Mouse (Mus musculus) naive thymus-derived CD4-positive, alpha-beta T cell, adult 2 months (primary cell): ENCODE results near the gene Nrip1.
A peak's percentile ranks its signal among the peaks of the same experiment; 100 is the strongest.

ENCODE experiments used
- DNase-seq: peaks from one replicate; pipeline ENCODE4 v3.0.0-alpha.2; 2011; ENCODE audit warnings: low read depth

Nrip1 gene

GRCm38 (mm10) chr16:76347719-76348421 is 25.8 kb downstream of the Nrip1 start:
- DNase-seq: no peak

- no peak for DNase-seq
These were observed 27.3 kb downstream of the Nrip1 start for GRCm38 (mm10) chr16:76346371-76346770.

DNA sequence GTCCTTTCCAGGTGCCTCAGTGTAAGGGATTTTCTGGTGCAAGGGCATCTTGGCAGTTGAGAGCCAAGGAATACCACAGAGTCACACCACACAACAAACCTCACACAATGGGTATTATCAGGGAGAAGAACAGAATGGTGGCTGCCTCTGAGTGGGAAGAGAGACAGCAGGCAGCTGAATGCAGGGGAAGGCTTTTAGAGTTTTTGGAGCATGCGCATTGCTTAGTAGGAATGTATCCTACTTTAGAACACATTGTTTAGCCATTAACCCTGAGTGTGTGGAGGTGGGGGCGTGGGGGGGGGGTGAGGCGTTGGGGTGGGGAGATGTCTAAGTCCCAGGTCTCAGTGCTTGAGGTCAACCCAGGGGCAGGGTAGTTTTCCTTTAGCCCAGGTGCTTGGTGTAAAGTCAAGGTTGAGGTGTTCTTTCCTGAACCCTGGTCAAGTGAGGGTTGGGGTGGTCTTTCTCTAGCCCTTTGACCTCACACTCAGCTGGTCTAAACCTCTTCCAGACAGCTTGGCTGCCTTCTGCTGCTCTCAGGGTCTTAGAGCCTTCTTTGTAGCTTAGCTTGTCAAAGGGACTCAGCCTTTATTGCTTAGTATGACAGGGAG is 28.8 kb downstream of the Nrip1 start:
- DNase-seq: no peak

- DNase-seq: no peak
These were observed 29.6 kb downstream of the Nrip1 start for GRCm38 (mm10) chr16:76344030-76344429.

DNA sequence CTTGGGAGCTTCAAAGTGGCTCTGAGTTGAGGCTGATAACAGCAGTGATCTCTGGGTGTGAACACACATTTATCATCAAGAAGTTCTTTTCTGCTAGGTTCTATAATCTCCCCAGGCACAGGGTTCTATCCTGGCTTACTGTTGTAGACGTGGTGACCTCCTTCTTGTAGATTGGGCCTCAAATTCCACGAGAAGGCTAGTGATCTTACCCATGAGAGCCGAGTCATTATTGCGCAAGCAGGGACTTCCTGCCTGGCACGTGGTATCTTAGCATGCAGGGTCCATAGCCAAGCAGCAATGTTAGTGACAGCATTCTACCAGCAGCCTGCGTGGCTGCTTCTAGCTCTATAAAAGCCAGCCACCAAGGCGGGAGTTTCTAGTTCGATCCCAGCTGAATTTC is 32.0 kb downstream of the Nrip1 start:
- peak; percentile 65 for DNase-seq

DNA sequence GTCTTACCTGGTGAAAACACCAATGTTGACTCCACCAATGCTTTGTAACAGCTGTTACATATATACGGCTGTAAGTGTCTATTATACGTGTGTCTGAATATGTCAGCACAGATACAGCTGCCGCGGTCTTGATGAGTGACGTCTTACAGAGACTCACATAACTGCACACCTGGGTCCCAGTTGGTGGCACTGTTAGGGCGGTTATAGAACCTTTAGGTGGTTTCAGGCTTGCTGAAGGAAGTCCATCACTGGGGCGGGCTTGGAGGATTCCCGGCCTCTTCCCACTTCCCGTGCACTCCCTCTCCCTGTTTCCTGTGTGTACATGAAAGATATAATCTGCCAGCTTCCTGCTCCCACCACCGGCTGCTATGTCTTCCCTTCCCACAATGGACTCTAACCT is 34.4 kb downstream of the Nrip1 start:
- no peak for DNase-seq

DNA sequence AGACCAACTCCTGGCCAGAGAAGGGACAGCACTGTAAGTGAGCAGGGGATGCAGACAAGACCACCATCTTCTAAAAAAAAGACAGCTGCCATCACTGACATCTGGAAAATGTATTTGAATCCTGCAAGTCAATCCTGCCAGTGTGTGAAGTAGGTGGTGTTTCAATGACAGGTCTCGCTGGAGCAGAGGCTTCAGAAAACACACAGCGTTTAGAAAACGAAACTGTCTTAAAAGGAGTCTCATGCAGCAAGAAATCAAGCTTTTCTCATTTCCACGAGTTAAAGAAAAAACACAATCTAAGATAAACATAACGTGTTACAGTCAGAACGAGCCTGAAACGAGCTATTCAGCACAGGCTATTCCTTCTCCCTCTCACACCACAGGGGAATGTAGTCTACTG is 36.3 kb downstream of the Nrip1 start:
- no peak for DNase-seq

- DNase-seq: peak; percentile 59
These were observed 36.7 kb downstream of the Nrip1 start for GRCm38 (mm10) chr16:76336932-76337331.

DNA sequence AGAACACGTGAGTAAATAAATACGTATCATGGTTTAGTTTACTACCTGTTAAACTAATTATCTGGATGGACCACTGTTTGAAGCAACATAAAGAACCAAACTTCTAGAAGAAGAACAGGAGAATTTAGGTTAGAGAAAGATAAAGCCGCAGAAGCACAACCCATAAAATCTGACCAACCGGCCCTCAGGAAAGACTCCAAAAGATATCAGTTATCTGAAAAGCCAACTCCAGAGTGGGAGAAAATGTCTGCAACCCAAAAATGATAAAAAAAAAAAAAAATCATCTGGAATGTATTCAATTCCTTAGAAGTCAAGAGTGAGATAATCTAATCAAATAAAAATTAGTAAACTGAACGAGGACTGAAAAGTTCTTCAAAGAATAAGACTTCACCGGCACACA is 37.7 kb downstream of the Nrip1 start:
- no peak for DNase-seq

DNA sequence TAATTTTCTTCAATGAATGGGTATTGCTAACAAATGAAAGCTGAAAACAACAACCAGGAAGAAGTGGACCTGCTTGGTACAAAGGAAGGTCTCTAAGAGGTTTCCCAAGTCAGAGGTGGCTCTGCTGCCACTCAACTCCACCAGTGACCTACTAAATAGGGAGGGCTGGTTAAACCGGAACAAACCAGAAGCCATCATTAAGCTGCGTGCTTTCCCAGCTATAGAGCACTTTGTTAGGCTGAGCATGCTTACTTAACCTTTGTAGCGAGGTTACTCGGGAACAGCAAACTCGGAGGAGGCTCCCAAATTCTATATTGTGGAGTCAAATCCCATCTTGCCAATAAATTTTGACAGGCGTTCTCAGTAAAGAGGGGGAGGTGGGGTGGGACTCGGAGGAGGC is 41.5 kb downstream of the Nrip1 start:
- no peak for DNase-seq

DNA sequence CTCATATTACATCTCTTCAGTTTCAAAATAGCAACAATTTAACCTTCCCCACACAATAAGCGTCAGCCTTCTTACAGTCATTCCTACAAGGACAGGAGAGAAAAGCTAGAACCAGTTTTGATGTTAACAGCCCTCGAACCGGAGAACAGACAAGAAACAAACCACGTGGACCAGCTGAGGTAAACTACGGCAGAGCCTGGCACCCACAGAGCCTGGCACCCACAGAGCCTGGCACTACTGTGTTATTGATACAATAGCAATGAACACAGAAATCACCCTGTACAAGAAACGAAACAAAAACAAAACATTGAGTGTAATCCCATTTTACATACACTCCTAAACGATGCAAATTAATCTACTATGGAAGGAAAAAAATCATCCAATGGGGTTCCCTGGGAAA is 42.4 kb downstream of the Nrip1 start:
- DNase-seq: no peak

GRCm38 (mm10) chr16:76325315-76325710 is 48.3 kb downstream of the Nrip1 start:
- no peak for DNase-seq

DNA sequence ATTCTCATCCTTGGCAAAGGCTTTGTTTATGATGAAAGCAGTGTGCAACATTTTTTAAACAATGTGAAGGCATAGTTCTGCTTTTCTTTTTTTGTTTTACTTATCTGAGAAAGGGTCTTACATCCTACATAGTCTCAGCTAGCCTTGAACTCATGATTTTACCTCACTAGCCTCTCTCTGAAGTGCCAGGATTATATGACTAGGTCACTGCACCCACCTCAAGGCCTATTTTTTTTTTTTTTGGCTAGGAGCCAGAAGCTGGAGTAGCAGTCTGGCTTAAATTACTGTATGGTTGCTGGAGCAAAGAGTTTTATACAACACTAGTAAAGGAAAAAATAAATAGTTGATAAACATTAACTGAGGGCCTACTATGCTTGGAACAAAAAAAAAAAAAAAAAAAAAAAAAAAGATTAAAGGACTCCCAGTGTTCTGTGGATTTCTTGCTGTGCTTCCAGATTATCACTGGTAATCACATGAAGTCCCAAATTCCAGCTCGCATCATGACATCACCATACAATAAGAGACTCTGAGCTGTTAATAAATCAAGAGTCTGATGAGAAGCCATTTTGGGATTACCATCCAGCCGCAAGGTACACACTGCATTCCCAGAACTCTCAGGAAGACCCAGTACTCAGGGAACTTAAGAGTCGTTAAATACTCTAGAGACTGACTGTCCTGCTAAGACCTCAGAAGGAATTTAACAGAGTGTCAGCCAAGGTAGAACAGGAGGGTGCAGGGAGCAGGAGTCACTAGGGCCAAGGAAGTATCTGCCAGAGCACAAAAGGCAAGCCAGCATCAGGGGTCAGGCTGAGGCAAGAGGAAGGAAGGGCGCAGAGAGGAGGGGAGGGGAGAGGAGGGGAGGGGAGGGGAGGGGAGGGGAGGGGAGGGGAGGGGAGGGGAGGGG is 49.0 kb downstream of the Nrip1 start:
- DNase-seq: no peak

GRCm38 (mm10) chr16:76323594-76324307 is 49.9 kb downstream of the Nrip1 start:
- peak; percentile 60 for DNase-seq

DNA sequence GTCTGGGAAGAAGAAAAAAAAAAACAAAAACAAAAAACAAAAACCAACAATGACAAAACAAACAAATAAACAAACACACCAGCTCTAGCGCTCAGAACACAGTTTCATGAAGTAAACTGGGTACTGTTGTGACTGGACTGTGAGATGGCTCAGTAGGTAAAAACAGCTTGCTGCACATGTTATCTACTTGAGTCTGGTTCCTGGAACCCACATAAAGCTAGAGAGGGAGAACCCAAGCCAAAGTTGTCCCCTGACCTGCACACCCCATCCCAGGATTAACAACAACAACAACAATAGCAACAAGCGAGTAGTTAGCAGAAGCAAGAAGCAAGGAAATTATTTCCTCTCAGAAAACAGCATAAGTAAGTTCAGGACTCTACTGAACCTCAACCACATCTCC is 50.5 kb downstream of the Nrip1 start:
- no peak for DNase-seq

GRCm38 (mm10) chr16:76321527-76322165 is 52.0 kb downstream of the Nrip1 start:
- DNase-seq: peak; percentile 49

DNA sequence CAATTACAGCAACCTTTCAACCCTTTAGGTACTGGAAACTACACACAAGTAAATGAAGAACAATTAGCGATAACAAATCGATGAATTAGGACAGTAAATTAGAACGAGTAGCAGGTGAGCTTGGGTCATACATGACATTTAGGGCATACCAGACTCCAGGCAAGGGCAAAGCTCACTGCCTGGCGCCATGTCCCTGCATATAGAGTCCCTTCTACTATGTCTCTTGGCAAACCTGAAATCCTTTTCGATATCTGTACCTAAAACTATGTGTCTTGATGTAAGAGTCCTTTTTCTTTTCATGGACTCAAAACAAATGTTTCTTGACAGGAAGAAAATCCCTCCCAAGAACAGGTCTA is 53.5 kb downstream of the Nrip1 start:
- no peak for DNase-seq

- DNase-seq: no peak
These were observed 54.1 kb downstream of the Nrip1 start for GRCm38 (mm10) chr16:76319364-76320117.

GRCm38 (mm10) chr16:76318331-76318922 is 55.2 kb downstream of the Nrip1 start:
- no peak for DNase-seq

GRCm38 (mm10) chr16:76316940-76317822 is 56.4 kb downstream of the Nrip1 start:
- DNase-seq: no peak
